Mouse (Mus musculus): ENCODE data around the gene Tmem131l. TPM values are rescaled to one million over a fixed set of nuclear protein-coding genes. Genes with fewer than 3 reads are reported as not detected.

Tmem131l gene
- polyA plus RNA-seq, 1 experiment from 2014 or later, result 46.4 TPM

- peaks cover 5% of the 10 kb centered on the region; the same call in 1 of the 2 replicates for H3K36me3 ChIP-seq (ENCODE audit: control insufficient read depth, insufficient read depth, low read length)
- 81% methylated on average over 5 of the region's 5 CpGs for WGBS
- H3K9me3 ChIP-seq (ENCODE audit: control insufficient read depth, low read length), result no peaks in the 10 kb centered on the region
- no peak overlapping the region for H3K9ac ChIP-seq (ENCODE audit: low read length)
- H3K27me3 ChIP-seq (ENCODE audit: control insufficient read depth, insufficient read depth, low read depth, low read length), result no peaks in the 10 kb centered on the region
- peak; percentile 27; the same call in 1 of the 2 replicates for ATAC-seq (ENCODE audit: low read depth)
- H3K4me3 ChIP-seq (ENCODE audit: low read length), result no peak overlapping the region
- no peak overlapping the region for H3K27ac ChIP-seq (ENCODE audit: low read length)
- peaks cover 10% of the 10 kb centered on the region; the same call in 1 of the 2 replicates for H3K4me1 ChIP-seq (replicated peaks; ENCODE audit: control insufficient read depth, insufficient read depth, low read length)
- H3K4me2 ChIP-seq (ENCODE audit: low read depth, low read length), result no peak overlapping the region
These were observed 17.3 kb downstream of the Tmem131l start for GRCm38 (mm10) chr3:84022723-84023122.

- H3K4me2 ChIP-seq (ENCODE audit: low read depth, low read length), result no peak overlapping the region
- WGBS, result 76% methylated on average over 6 of the region's 6 CpGs
- no peak for ATAC-seq (ENCODE audit: low read depth)
- H3K27ac ChIP-seq (ENCODE audit: low read length), result no peak overlapping the region
- H3K9ac ChIP-seq (ENCODE audit: low read length), result no peak overlapping the region
- H3K36me3 ChIP-seq (ENCODE audit: control insufficient read depth, insufficient read depth, low read length), result peaks cover 4% of the 10 kb centered on the region; the same call in 1 of the 2 replicates
- no peaks in the 10 kb centered on the region for H3K9me3 ChIP-seq (ENCODE audit: control insufficient read depth, low read length)
- H3K27me3 ChIP-seq (ENCODE audit: control insufficient read depth, insufficient read depth, low read depth, low read length), result no peaks in the 10 kb centered on the region
- peaks cover 8% of the 10 kb centered on the region; the same call in 1 of the 2 replicates for H3K4me1 ChIP-seq (replicated peaks; ENCODE audit: control insufficient read depth, insufficient read depth, low read length)
- no peak overlapping the region for H3K4me3 ChIP-seq (ENCODE audit: low read length)
These were observed 17.8 kb downstream of the Tmem131l start for GRCm38 (mm10) chr3:84022201-84022584.

GRCm38 (mm10) chr3:84021217-84022200 is 18.5 kb downstream of the Tmem131l start:
- H3K4me3 ChIP-seq (ENCODE audit: low read length), result no peak overlapping the region
- WGBS, result 61% methylated on average over 8 of the region's 8 CpGs
- H3K9me3 ChIP-seq (ENCODE audit: control insufficient read depth, low read length), result no peaks in the 10 kb centered on the region
- H3K9ac ChIP-seq (ENCODE audit: low read length), result no peak overlapping the region
- H3K4me2 ChIP-seq (ENCODE audit: low read depth, low read length), result no peak overlapping the region
- H3K27ac ChIP-seq (ENCODE audit: low read length), result no peak overlapping the region
- ATAC-seq (ENCODE audit: low read depth), result peak; percentile 14; the same call in 1 of the 2 replicates
- H3K27me3 ChIP-seq (ENCODE audit: control insufficient read depth, insufficient read depth, low read depth, low read length), result no peaks in the 10 kb centered on the region
- H3K4me1 ChIP-seq (replicated peaks; ENCODE audit: control insufficient read depth, insufficient read depth, low read length), result peaks cover 8% of the 10 kb centered on the region; the same call in 1 of the 2 replicates
- H3K36me3 ChIP-seq (ENCODE audit: control insufficient read depth, insufficient read depth, low read length), result peaks cover 2% of the 10 kb centered on the region; the same call in 1 of the 2 replicates

- no peak overlapping the region for H3K4me2 ChIP-seq (ENCODE audit: low read depth, low read length)
These were observed 19.4 kb downstream of the Tmem131l start for GRCm38 (mm10) chr3:84020528-84020927.

GRCm38 (mm10) chr3:84015484-84016016 is 24.4 kb downstream of the Tmem131l start:
- no peak overlapping the region for H3K27ac ChIP-seq (ENCODE audit: low read length)
- ATAC-seq (ENCODE audit: low read depth), result no peak
- no peaks in the 10 kb centered on the region; the same call in 1 of the 2 replicates for H3K4me1 ChIP-seq (replicated peaks; ENCODE audit: control insufficient read depth, insufficient read depth, low read length)
- H3K9ac ChIP-seq (ENCODE audit: low read length), result no peak overlapping the region
- H3K9me3 ChIP-seq (ENCODE audit: control insufficient read depth, low read length), result peaks cover 4% of the 10 kb centered on the region; the same call in 1 of the 2 replicates
- no peak overlapping the region for H3K4me3 ChIP-seq (ENCODE audit: low read length)
- no peaks in the 10 kb centered on the region for H3K27me3 ChIP-seq (ENCODE audit: control insufficient read depth, insufficient read depth, low read depth, low read length)
- peaks cover 13% of the 10 kb centered on the region for H3K36me3 ChIP-seq (ENCODE audit: control insufficient read depth, insufficient read depth, low read length)
- WGBS, result 65% methylated on average over 4 of the region's 4 CpGs
- H3K4me2 ChIP-seq (ENCODE audit: low read depth, low read length), result no peak overlapping the region

More at GRCm38 (mm10) chr3:84020528-84020927, 19.4 kb downstream of the Tmem131l start:
- Histone ChIP-seq H3K36me3 (ENCODE audit: control insufficient read depth, insufficient read depth, low read length) (peaks cover 2% of the 10 kb centered on the region; the same call in 1 of the 2 replicates), H3K4me3 (ENCODE audit: low read length) (no peak overlapping the region), H3K9ac (ENCODE audit: low read length) (no peak overlapping the region), H3K9me3 (ENCODE audit: control insufficient read depth, low read length) (no peaks in the 10 kb centered on the region), H3K4me1 (replicated peaks; ENCODE audit: control insufficient read depth, insufficient read depth, low read length) (peaks cover 8% of the 10 kb centered on the region; the same call in 1 of the 2 replicates), H3K27ac (ENCODE audit: low read length) (no peak overlapping the region), H3K27me3 (ENCODE audit: control insufficient read depth, insufficient read depth, low read depth, low read length) (no peaks in the 10 kb centered on the region)
- ATAC-seq (ENCODE audit: low read depth), result no peak
- WGBS, result 79% methylated on average over 3 of the region's 3 CpGs

- H3K4me1 ChIP-seq (replicated peaks; ENCODE audit: control insufficient read depth, insufficient read depth, low read length), result no peaks in the 10 kb centered on the region; the same call in 1 of the 2 replicates
- H3K27ac ChIP-seq (ENCODE audit: low read length), result peak overlapping the region; percentile 62
- H3K36me3 ChIP-seq (ENCODE audit: control insufficient read depth, insufficient read depth, low read length), result peaks cover 11% of the 10 kb centered on the region
- WGBS, result 52% methylated on average over 5 of the region's 5 CpGs
- H3K27me3 ChIP-seq (ENCODE audit: control insufficient read depth, insufficient read depth, low read depth, low read length), result no peaks in the 10 kb centered on the region
- no peak overlapping the region for H3K9ac ChIP-seq (ENCODE audit: low read length)
- H3K4me2 ChIP-seq (ENCODE audit: low read depth, low read length), result no peak overlapping the region
- H3K9me3 ChIP-seq (ENCODE audit: control insufficient read depth, low read length), result peaks cover 4% of the 10 kb centered on the region; the same call in 1 of the 2 replicates
- H3K4me3 ChIP-seq (ENCODE audit: low read length), result no peak overlapping the region
- ATAC-seq (ENCODE audit: low read depth), result no peak
These were observed 28.8 kb downstream of the Tmem131l start for GRCm38 (mm10) chr3:84010995-84011663.

GRCm38 (mm10) chr3:84005989-84006388 is 34.0 kb downstream of the Tmem131l start:
- Histone ChIP-seq H3K4me2 (ENCODE audit: low read depth, low read length) (no peak overlapping the region), H3K36me3 (ENCODE audit: control insufficient read depth, insufficient read depth, low read length) (no peaks in the 10 kb centered on the region), H3K27me3 (ENCODE audit: control insufficient read depth, insufficient read depth, low read depth, low read length) (no peaks in the 10 kb centered on the region), H3K9me3 (ENCODE audit: control insufficient read depth, low read length) (no peaks in the 10 kb centered on the region), H3K27ac (ENCODE audit: low read length) (no peak overlapping the region), H3K9ac (ENCODE audit: low read length) (no peak overlapping the region), H3K4me1 (replicated peaks; ENCODE audit: control insufficient read depth, insufficient read depth, low read length) (peaks cover 11% of the 10 kb centered on the region), H3K4me3 (ENCODE audit: low read length) (no peak overlapping the region)
- WGBS, result 74% methylated on average over 7 of the region's 7 CpGs
- no peak for ATAC-seq (ENCODE audit: low read depth)

GRCm38 (mm10) chr3:84004330-84005090 is 35.5 kb downstream of the Tmem131l start:
- H3K9ac ChIP-seq (ENCODE audit: low read length), result no peak overlapping the region
- no peaks in the 10 kb centered on the region for H3K27me3 ChIP-seq (ENCODE audit: control insufficient read depth, insufficient read depth, low read depth, low read length)
- no peaks in the 10 kb centered on the region for H3K36me3 ChIP-seq (ENCODE audit: control insufficient read depth, insufficient read depth, low read length)
- H3K4me2 ChIP-seq (ENCODE audit: low read depth, low read length), result no peak overlapping the region
- WGBS, result 34% methylated on average over 2 of the region's 2 CpGs
- peaks cover 11% of the 10 kb centered on the region for H3K4me1 ChIP-seq (replicated peaks; ENCODE audit: control insufficient read depth, insufficient read depth, low read length)
- peak overlapping the region; percentile 44 for H3K27ac ChIP-seq (ENCODE audit: low read length)
- H3K4me3 ChIP-seq (ENCODE audit: low read length), result no peak overlapping the region
- H3K9me3 ChIP-seq (ENCODE audit: control insufficient read depth, low read length), result no peaks in the 10 kb centered on the region
- peak; percentile 78 for ATAC-seq (ENCODE audit: low read depth)
